Mouse (Mus musculus) cerebellum, postnatal 4 days (tissue): ENCODE measurements around the gene Glb1.
"Not testable (repeated sequence)": the region's sequence is repeated elsewhere in the genome, so short reads cannot be mapped to it uniquely, and the experiment has no call there.

Source experiments
- DNase-seq, 2 experiments: peaks; one replicate each; pipeline ENCODE4 v3.0.0; 2022; ENCODE audit warnings: low spot score in 2 of 2, mixed read lengths in 1 of 2

Glb1 gene

GRCm38 (mm10) chr9:114501111-114501510, 100.2 kb downstream of the Glb1 start:
- no peak for DNase-seq

GRCm38 (mm10) chr9:114501913-114502312, 101.0 kb downstream of the Glb1 start:
- DNase-seq, result no peak

- DNase-seq, result no peak
Observed at GRCm38 (mm10) chr9:114502711-114503427, 102.0 kb downstream of the Glb1 start.

- DNase-seq, result no peak
Observed at GRCm38 (mm10) chr9:114504816-114505215, 103.9 kb downstream of the Glb1 start, which contains the start of gene Ccr4. Gene Ccr4 (minus strand): TSS chr9:114504916.

- DNase-seq, result no peak
Observed at GRCm38 (mm10) chr9:114506564-114506963, 105.7 kb downstream of the Glb1 start.

GRCm38 (mm10) chr9:114507421-114507820, 106.5 kb downstream of the Glb1 start:
- DNase-seq, result no peak

- no peak for DNase-seq
Observed at GRCm38 (mm10) chr9:114509785-114510184, 108.9 kb downstream of the Glb1 start.

GRCm38 (mm10) chr9:114512831-114513230, 112.0 kb downstream of the Glb1 start:
- no peak for DNase-seq

GRCm38 (mm10) chr9:114515364-114515763, 114.5 kb downstream of the Glb1 start, which contains the start of gene C130032M10Rik:
Gene C130032M10Rik (plus strand): TSS chr9:114515697.
- no peak for DNase-seq

GRCm38 (mm10) chr9:114517924-114518497, 117.1 kb downstream of the Glb1 start:
- no peak for DNase-seq

GRCm38 (mm10) chr9:114518812-114519477, 118.1 kb downstream of the Glb1 start:
- DNase-seq, result no peak

GRCm38 (mm10) chr9:114520529-114520928, 119.7 kb downstream of the Glb1 start:
- not testable (repeated sequence) for DNase-seq

GRCm38 (mm10) chr9:114522041-114522440, 121.2 kb downstream of the Glb1 start:
- DNase-seq, result no peak

- DNase-seq, result no peak
Observed at GRCm38 (mm10) chr9:114522501-114522900, 121.6 kb downstream of the Glb1 start.
